Mouse (Mus musculus): Measurements from ENCODE around the gene Hmgb1.

DNA sequence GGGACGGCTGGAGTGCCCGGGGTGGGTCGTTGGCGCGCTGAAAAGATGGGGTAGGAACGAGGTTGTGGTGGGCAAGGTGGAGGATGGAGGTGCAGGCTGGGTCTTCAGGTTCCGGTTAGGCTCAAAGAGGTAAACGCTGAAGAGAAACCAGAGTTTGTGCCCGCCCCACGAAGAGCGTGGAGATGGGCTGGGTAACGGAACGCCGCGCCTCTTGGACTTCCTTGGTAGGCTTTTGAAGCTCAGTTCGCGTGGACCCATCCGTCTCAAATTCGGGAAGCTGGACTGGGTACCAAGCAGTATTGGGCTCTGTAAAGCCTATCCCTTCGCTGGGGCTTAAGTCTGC lies 526 bp upstream of the Hmgb1 start:
- TF ChIP-seq CTCF (IDR thresholded peaks at IDR 0.05; ENCODE audit: extremely low read depth, insufficient read depth, insufficient read length, insufficient replicate concordance) (no peak), POLR2A (IDR thresholded peaks at IDR 0.05; ENCODE audit: low read depth, low read length) (no peak)
